Mouse (Mus musculus) liver, adult 2 months (tissue): Measurements from ENCODE around the gene Msrb3.

Experiments
- CTCF ChIP-seq: fragments of 200-500 bp; IDR thresholded peaks from 2 replicates; pipeline ENCODE4 v1.5.1; 2011; ENCODE audit warnings: low read depth, low read length, control low read depth
- POLR2A ChIP-seq: fragments of 200-500 bp; IDR thresholded peaks from 2 replicates; pipeline ENCODE4 v1.6.1; 2011; ENCODE audit warnings: low read length, control low read depth; ENCODE audit not compliant: insufficient read depth; ENCODE audit errors: extremely low read depth

GRCm38 (mm10) chr10:120734364-120734763 is 164.5 kb downstream of the Msrb3 start:
- TF ChIP-seq POLR2A (no peak), CTCF (no peak)
